Mouse (Mus musculus): ENCODE data around the gene Olfr1445.

Olfr1445 gene

GRCm38 (mm10) chr19:12883555-12883954, at the start of gene Olfr1445:
Gene Olfr1445 (plus strand): TSS chr19:12883855.
- DNase-seq (ENCODE audit: low spot score), result no peak

GRCm38 (mm10) chr19:12838507-12838906, 45.1 kb upstream of the Olfr1445 start:
- no peak for DNase-seq (ENCODE audit: low spot score)

GRCm38 (mm10) chr19:12846382-12846781, 37.3 kb upstream of the Olfr1445 start, which contains the start of gene Gm5244:
Gene Gm5244 (plus strand): TSS chr19:12846682.
- DNase-seq (ENCODE audit: low spot score), result no peak

GRCm38 (mm10) chr19:12856983-12857382, 26.7 kb upstream of the Olfr1445 start, which contains the start of gene Olfr1444:
Gene Olfr1444 (plus strand): TSS chr19:12857283.
- no peak for DNase-seq (ENCODE audit: low spot score)

- no peak for DNase-seq (ENCODE audit: low spot score)
These were observed 9.8 kb downstream of the Olfr1445 start, which contains the start of gene Olfr1446 for GRCm38 (mm10) chr19:12893424-12893823. Gene Olfr1446 (minus strand): TSS chr19:12893524.

GRCm38 (mm10) chr19:12903643-12904042, 20.0 kb downstream of the Olfr1445 start, which contains the start of gene Olfr1447:
Gene Olfr1447 (minus strand): TSS chr19:12903743.
- DNase-seq (ENCODE audit: low spot score), result no peak

- no peak for DNase-seq (ENCODE audit: low spot score)
These were observed 40.7 kb downstream of the Olfr1445 start, which contains the start of gene Olfr1448 for GRCm38 (mm10) chr19:12924319-12924718. Gene Olfr1448 (minus strand): TSS chr19:12924419.

- DNase-seq (ENCODE audit: low spot score), result no peak
These were observed 46.9 kb downstream of the Olfr1445 start, which contains the start of gene Olfr1449 for GRCm38 (mm10) chr19:12930540-12930939. Gene Olfr1449 (plus strand): TSS chr19:12930840.

All from urinary bladder, postnatal 14 days (tissue).